Mouse (Mus musculus): ENCODE measurements around the gene Atp8a1. TPM values are rescaled to one million over a fixed set of nuclear protein-coding genes. Genes with fewer than 3 reads are reported as not detected.

Gene Atp8a1
- polyA plus RNA-seq, 1 experiment from 2014 or later: 54.7 TPM

DNA sequence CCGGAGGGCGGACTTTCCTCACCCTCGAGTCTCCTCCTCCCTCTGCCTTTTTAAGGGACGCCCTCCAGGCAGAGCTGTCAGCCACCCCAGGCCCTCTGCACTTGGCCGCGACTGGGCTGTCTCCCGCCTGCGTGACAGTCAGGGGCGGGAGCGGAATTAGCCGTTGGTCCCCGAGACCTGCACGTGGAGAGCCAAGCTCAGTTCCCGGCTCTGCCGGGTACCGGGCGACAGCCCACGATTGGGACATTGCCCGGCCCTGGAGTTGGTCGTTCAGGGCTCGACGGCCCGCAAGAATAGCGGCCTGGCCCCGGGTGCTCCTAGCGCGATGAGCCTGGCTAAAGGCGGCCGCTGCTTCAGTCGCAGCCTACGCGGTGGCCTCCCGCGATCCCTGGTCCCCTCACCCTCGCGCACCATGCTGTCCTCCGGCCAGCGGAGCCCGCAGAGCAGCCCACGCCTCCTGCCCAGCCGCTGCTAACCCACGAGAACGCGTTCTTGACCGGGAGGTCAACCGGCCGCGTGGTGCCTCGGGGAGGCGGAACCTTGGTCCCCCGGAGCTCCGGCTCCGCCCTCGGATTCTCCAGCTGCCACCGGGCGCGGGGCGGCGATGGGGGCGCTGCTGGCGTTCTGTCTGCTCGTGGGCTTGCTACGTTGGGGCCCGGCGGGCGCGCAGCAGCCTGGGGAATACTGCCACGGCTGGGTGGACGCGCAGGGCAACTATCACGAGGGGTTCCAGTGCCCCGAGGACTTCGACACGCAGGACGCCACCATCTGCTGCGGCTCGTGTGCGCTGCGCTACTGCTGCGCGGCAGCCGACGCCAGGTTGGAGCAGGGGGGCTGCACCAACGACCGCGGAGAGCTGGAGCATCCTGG, 239.2 kb downstream of the Atp8a1 start, which contains the start of gene Shisa3:
TSS of gene Shisa3 (plus strand) at position 79 of the 870 bp plus-strand sequence.
- H3K4me3 ChIP-seq (replicated peaks; ENCODE audit: low read depth, low read length): peak within 1 kb of the TSS; percentile 39
- WGBS: under 1% methylated on average over 86 of the region's 86 CpGs
- H3K9ac ChIP-seq (replicated peaks; ENCODE audit: low read length): peak within 1 kb of the TSS; percentile 48; the same call in 1 of the 2 replicates
- no peak within 1 kb of the TSS for H3K27ac ChIP-seq (replicated peaks; ENCODE audit: low read depth, low read length)
- H3K36me3 ChIP-seq (ENCODE audit: control insufficient read depth, insufficient read depth, low read length): no peaks in the 10 kb centered on the region
- no peaks in the 10 kb centered on the region for H3K9me3 ChIP-seq (ENCODE audit: control insufficient read depth, low read length)
- peak; percentile 68 for DNase-seq
- peaks cover 81% of the 10 kb centered on the region for H3K27me3 ChIP-seq (ENCODE audit: control insufficient read depth, insufficient read depth, low read length)
- H3K4me1 ChIP-seq (ENCODE audit: control insufficient read depth, insufficient read depth, low read length): peaks cover 17% of the 10 kb centered on the region
- peak within 1 kb of the TSS; percentile 76 for H3K4me2 ChIP-seq (ENCODE audit: low read length)
- ATAC-seq (ENCODE audit: low FRiP score, low TSS enrichment): peak; percentile 73

- WGBS: under 1% methylated on average over 66 of the region's 66 CpGs
- Histone ChIP-seq H3K4me2 (ENCODE audit: low read length) (peak overlapping the region; percentile 76), H3K9ac (replicated peaks; ENCODE audit: low read length) (peak overlapping the region; percentile 48; the same call in 1 of the 2 replicates), H3K4me3 (replicated peaks; ENCODE audit: low read depth, low read length) (peak overlapping the region; percentile 39), H3K27me3 (ENCODE audit: control insufficient read depth, insufficient read depth, low read length) (peaks cover 80% of the 10 kb centered on the region), H3K9me3 (ENCODE audit: control insufficient read depth, low read length) (no peaks in the 10 kb centered on the region), H3K4me1 (ENCODE audit: control insufficient read depth, insufficient read depth, low read length) (peaks cover 17% of the 10 kb centered on the region), H3K36me3 (ENCODE audit: control insufficient read depth, insufficient read depth, low read length) (no peaks in the 10 kb centered on the region), H3K27ac (replicated peaks; ENCODE audit: low read depth, low read length) (no peak overlapping the region)
- ATAC-seq (ENCODE audit: low FRiP score, low TSS enrichment) (peak; percentile 55; the same call in 1 of the 2 replicates), DNase-seq (peak; percentile 65)
Measured at GRCm38 (mm10) chr5:67606916-67607803, 240.1 kb downstream of the Atp8a1 start.

DNA sequence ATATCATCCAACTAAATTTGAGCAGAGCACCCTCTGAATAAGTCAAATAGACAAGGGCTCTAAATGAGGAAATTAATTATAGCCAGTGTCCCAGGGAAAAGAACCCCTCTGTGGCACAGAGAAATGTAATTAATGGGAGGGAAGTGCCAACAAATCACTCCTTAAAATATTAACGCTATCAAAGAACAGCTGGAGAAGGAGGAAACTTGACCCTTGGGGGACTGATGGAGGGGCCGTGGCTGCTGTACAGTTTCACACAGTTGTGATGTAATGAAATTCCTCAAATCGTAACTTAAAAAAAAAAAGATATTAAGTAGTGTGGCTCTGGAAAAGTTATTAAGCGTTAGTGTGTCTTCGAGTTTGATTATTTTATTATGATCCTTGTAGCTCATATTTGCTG, 241.3 kb downstream of the Atp8a1 start:
- Histone ChIP-seq H3K27ac (replicated peaks; ENCODE audit: low read depth, low read length) (no peak overlapping the region), H3K4me2 (ENCODE audit: low read length) (no peak overlapping the region), H3K9ac (replicated peaks; ENCODE audit: low read length) (no peak overlapping the region), H3K9me3 (ENCODE audit: control insufficient read depth, low read length) (no peaks in the 10 kb centered on the region), H3K4me1 (ENCODE audit: control insufficient read depth, insufficient read depth, low read length) (peaks cover 17% of the 10 kb centered on the region), H3K36me3 (ENCODE audit: control insufficient read depth, insufficient read depth, low read length) (no peaks in the 10 kb centered on the region), H3K4me3 (replicated peaks; ENCODE audit: low read depth, low read length) (no peak overlapping the region), H3K27me3 (ENCODE audit: control insufficient read depth, insufficient read depth, low read length) (peaks cover 73% of the 10 kb centered on the region)
- ATAC-seq (ENCODE audit: low FRiP score, low TSS enrichment) (no peak), DNase-seq (no peak)
- 40% methylated on average over 5 of the region's 5 CpGs for WGBS

DNA sequence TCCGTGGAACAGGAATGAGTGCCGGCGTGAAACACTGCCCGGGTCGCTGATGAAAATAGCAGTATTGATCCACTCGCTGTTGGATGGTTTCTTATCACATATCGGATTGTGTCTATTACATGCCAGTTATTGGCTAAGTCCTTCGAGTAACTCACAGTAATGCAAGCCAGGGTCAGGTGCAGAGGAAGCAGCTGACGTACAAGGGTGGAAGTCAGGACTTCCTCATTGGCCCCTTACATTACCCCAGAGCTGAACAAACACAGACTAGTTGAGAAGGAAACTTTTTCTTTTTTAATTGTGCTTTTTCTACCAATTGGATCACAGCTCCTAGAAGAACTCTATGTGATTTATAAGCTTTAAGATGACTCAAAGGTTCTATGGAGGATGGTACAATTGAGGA, 247.3 kb downstream of the Atp8a1 start:
- Histone ChIP-seq H3K36me3 (ENCODE audit: control insufficient read depth, insufficient read depth, low read length) (no peaks in the 10 kb centered on the region), H3K4me1 (ENCODE audit: control insufficient read depth, insufficient read depth, low read length) (no peaks in the 10 kb centered on the region), H3K27me3 (ENCODE audit: control insufficient read depth, insufficient read depth, low read length) (peaks cover 41% of the 10 kb centered on the region; the same call in 1 of the 2 replicates), H3K27ac (replicated peaks; ENCODE audit: low read depth, low read length) (no peak overlapping the region), H3K9me3 (ENCODE audit: control insufficient read depth, low read length) (no peaks in the 10 kb centered on the region), H3K9ac (replicated peaks; ENCODE audit: low read length) (no peak overlapping the region), H3K4me3 (replicated peaks; ENCODE audit: low read depth, low read length) (no peak overlapping the region), H3K4me2 (ENCODE audit: low read length) (no peak overlapping the region)
- no peak for ATAC-seq (ENCODE audit: low FRiP score, low TSS enrichment)
- WGBS: 91% methylated on average over 9 of the region's 9 CpGs
- no peak for DNase-seq

DNA sequence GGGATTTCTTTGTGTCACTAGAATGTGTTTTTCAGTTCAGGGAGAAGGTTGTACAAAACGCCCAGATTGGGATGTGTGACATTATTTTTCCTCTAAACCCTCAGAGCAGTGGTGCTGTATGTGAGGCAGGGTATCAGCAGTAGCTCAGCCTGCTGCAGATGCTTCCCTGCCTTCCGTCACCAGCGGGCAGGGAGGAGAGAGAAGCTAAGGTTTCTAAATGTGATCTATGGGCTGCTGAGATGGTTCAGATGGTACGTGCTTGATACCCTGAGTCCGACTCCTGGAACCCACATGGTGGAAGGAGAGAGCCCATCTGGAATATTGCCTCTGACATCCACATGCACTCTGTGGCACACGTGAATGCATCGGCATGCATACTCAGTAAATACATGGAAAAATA, 251.6 kb downstream of the Atp8a1 start:
- no peaks in the 10 kb centered on the region for H3K9me3 ChIP-seq (ENCODE audit: control insufficient read depth, low read length)
- DNase-seq (no peak), ATAC-seq (ENCODE audit: low FRiP score, low TSS enrichment) (no peak)
- H3K27ac ChIP-seq (replicated peaks; ENCODE audit: low read depth, low read length): no peak overlapping the region
- H3K4me1 ChIP-seq (ENCODE audit: control insufficient read depth, insufficient read depth, low read length): no peaks in the 10 kb centered on the region
- H3K4me2 ChIP-seq (ENCODE audit: low read length): no peak overlapping the region
- H3K36me3 ChIP-seq (ENCODE audit: control insufficient read depth, insufficient read depth, low read length): no peaks in the 10 kb centered on the region
- no peak overlapping the region for H3K9ac ChIP-seq (replicated peaks; ENCODE audit: low read length)
- peaks cover 14% of the 10 kb centered on the region; the same call in 1 of the 2 replicates for H3K27me3 ChIP-seq (ENCODE audit: control insufficient read depth, insufficient read depth, low read length)
- H3K4me3 ChIP-seq (replicated peaks; ENCODE audit: low read depth, low read length): no peak overlapping the region
- 83% methylated on average over 7 of the region's 7 CpGs for WGBS

DNA sequence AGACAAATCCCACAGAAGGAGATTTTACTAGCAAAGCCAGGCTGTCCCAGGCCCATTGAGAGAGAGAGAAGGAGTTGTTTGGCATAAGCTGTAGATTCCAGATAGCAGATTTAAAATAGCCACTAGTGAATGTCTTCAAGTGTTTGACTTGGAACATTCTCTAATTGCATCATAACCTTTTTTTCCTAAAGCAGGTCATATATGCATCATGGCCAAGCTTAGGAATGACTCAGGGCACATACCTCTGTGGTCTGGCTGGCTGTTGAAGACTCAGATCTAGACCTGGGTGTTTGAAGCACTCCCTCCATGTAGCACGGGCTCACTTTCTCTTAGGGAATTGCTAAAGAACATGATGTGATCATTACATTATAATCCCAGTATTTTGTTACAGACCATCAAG, 252.2 kb downstream of the Atp8a1 start:
- Histone ChIP-seq H3K27ac (replicated peaks; ENCODE audit: low read depth, low read length) (no peak overlapping the region), H3K9me3 (ENCODE audit: control insufficient read depth, low read length) (no peaks in the 10 kb centered on the region), H3K27me3 (ENCODE audit: control insufficient read depth, insufficient read depth, low read length) (peaks cover 10% of the 10 kb centered on the region; the same call in 1 of the 2 replicates), H3K9ac (replicated peaks; ENCODE audit: low read length) (no peak overlapping the region), H3K4me1 (ENCODE audit: control insufficient read depth, insufficient read depth, low read length) (no peaks in the 10 kb centered on the region), H3K36me3 (ENCODE audit: control insufficient read depth, insufficient read depth, low read length) (no peaks in the 10 kb centered on the region), H3K4me2 (ENCODE audit: low read length) (no peak overlapping the region), H3K4me3 (replicated peaks; ENCODE audit: low read depth, low read length) (no peak overlapping the region)
- ATAC-seq (ENCODE audit: low FRiP score, low TSS enrichment) (no peak), DNase-seq (no peak)
- 87% methylated on average over 1 of the region's 1 CpGs for WGBS

DNA sequence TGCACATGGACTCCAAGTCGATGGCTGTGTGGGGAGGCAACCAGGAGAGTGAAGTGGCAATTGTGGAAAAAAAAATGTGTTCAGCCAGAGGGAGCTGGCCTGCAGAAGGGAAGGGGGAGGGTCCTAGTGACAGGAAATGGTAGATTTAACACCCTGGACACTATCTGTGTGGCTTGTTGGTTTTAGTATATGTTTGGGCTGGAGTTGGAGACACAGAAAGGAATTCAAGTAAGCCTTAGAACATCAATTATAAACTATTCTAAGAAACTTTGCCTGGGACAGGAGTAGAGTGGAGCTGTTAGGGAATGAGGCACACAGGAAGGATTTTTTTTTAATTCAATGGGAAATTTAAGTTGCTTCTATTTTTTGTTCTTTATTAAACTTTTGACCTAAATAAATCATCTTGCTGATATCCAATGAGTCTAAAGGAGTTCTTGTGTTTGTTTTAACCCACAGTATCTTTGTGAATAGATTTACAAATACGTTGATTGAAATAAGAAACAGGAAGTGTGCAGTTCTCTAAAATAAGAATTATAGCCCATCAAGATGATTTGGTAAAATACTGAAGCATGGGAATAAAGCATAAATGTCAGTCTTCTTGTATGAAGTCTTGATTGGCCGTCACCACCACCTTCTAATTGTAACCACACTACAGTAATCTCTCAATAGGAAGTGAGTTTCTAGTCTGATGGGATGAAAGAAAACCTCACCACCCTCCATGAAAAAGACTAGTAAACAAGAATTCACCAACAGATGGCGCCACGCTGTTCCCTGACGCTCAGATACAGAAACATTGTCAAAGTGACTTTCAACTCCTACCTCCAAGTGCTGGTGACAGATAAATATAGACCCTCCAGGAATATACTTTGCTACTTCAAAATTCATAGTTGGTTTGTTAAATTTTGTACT, 267.3 kb downstream of the Atp8a1 start:
- Histone ChIP-seq H3K9me3 (ENCODE audit: control insufficient read depth, low read length) (no peaks in the 10 kb centered on the region), H3K36me3 (ENCODE audit: control insufficient read depth, insufficient read depth, low read length) (no peaks in the 10 kb centered on the region), H3K4me1 (ENCODE audit: control insufficient read depth, insufficient read depth, low read length) (no peaks in the 10 kb centered on the region), H3K4me3 (replicated peaks; ENCODE audit: low read depth, low read length) (no peak overlapping the region), H3K27me3 (ENCODE audit: control insufficient read depth, insufficient read depth, low read length) (no peaks in the 10 kb centered on the region), H3K27ac (replicated peaks; ENCODE audit: low read depth, low read length) (no peak overlapping the region), H3K9ac (replicated peaks; ENCODE audit: low read length) (no peak overlapping the region), H3K4me2 (ENCODE audit: low read length) (no peak overlapping the region)
- no peak for DNase-seq
- 54% methylated on average over 6 of the region's 6 CpGs for WGBS
- no peak for ATAC-seq (ENCODE audit: low FRiP score, low TSS enrichment)

GRCm38 (mm10) chr5:67575705-67576104, 271.5 kb downstream of the Atp8a1 start:
- WGBS: 95% methylated on average over 2 of the region's 2 CpGs
- no peak for ATAC-seq (ENCODE audit: low FRiP score, low TSS enrichment)
- H3K4me2 ChIP-seq (ENCODE audit: low read length): no peak overlapping the region
- no peak for DNase-seq
- no peaks in the 10 kb centered on the region for H3K4me1 ChIP-seq (ENCODE audit: control insufficient read depth, insufficient read depth, low read length)
- H3K9ac ChIP-seq (replicated peaks; ENCODE audit: low read length): no peak overlapping the region
- H3K27me3 ChIP-seq (ENCODE audit: control insufficient read depth, insufficient read depth, low read length): no peaks in the 10 kb centered on the region
- no peak overlapping the region for H3K27ac ChIP-seq (replicated peaks; ENCODE audit: low read depth, low read length)
- no peaks in the 10 kb centered on the region for H3K36me3 ChIP-seq (ENCODE audit: control insufficient read depth, insufficient read depth, low read length)
- H3K4me3 ChIP-seq (replicated peaks; ENCODE audit: low read depth, low read length): no peak overlapping the region
- no peaks in the 10 kb centered on the region for H3K9me3 ChIP-seq (ENCODE audit: control insufficient read depth, low read length)
